Mouse (Mus musculus) ES-E14 (cell line): ENCODE data around the gene Ssbp1. TPM values are rescaled to one million over a fixed set of nuclear protein-coding genes. Genes with fewer than 3 reads are reported as not detected.

Experiments
- DNase-seq: peaks from one replicate; pipeline ENCODE4 v3.0.0-alpha.2; 2013; ENCODE audit warnings: low read depth, low spot score
- H3K27ac ChIP-seq: 2 replicates; pipeline ENCODE4 v1.5.1; 2012; ENCODE audit warnings: low read depth, mild to moderate bottlenecking, low read length, moderate library complexity, mixed read lengths; ENCODE audit not compliant: poor library complexity, insufficient read depth, severe bottlenecking
- H3K36me3 ChIP-seq: 2 replicates; pipeline ENCODE4 v1.6.1; 2012; ENCODE audit warnings: mild to moderate bottlenecking, low read length, moderate library complexity, mixed read lengths; ENCODE audit not compliant: control insufficient read depth, poor library complexity, insufficient read depth, severe bottlenecking
- H3K4me1 ChIP-seq, 2 experiments: fragments of 150-350 bp in 1 of 2; sonication (generic) in 1 of 2; 2 replicates each; pipeline ENCODE4 v1.6.1; 2012; ENCODE audit warnings: low read length in 2 of 2, mild to moderate bottlenecking in 1 of 2, mixed read lengths in 1 of 2; ENCODE audit not compliant: control insufficient read depth in 2 of 2, insufficient read depth in 2 of 2, poor library complexity in 1 of 2
- H3K4me3 ChIP-seq, 2 experiments: fragments of 150-350 bp in 1 of 2; sonication (generic) in 1 of 2; 2 replicates each; pipeline ENCODE4 v1.5.1; 2012; ENCODE audit warnings: low read length in 2 of 2, low read depth in 1 of 2, mild to moderate bottlenecking in 1 of 2, mixed read lengths in 1 of 2; ENCODE audit not compliant: insufficient read depth in 1 of 2, poor library complexity in 1 of 2, severe bottlenecking in 1 of 2
- H3K9ac ChIP-seq: 2 replicates; pipeline ENCODE4 v1.6.1; 2012; ENCODE audit warnings: low read depth, mild to moderate bottlenecking, low read length, mixed read lengths; ENCODE audit not compliant: poor library complexity, insufficient read depth, severe bottlenecking
- H3K9me3 ChIP-seq: fragments of 150-350 bp; sonication (generic); 2 replicates; pipeline ENCODE4 v1.6.1; 2012; ENCODE audit warnings: low read depth, mild to moderate bottlenecking, low read length; ENCODE audit not compliant: control insufficient read depth, insufficient read depth
- CHD2 ChIP-seq: IDR thresholded peaks from 2 replicates; pipeline ENCODE4 v1.6.1; 2014; ENCODE audit warnings: mild to moderate bottlenecking, low read depth, low read length, inconsistent platforms
- HCFC1 ChIP-seq: IDR thresholded peaks from 2 replicates; pipeline ENCODE4 v1.6.1; 2012; ENCODE audit warnings: low read length, inconsistent platforms, borderline replicate concordance; ENCODE audit not compliant: insufficient read depth
- MAFK ChIP-seq: IDR thresholded peaks from 2 replicates; pipeline ENCODE4 v1.6.1; 2014; ENCODE audit warnings: mild to moderate bottlenecking, low read depth, low read length, inconsistent platforms; ENCODE audit not compliant: insufficient read depth
- ZC3H11A ChIP-seq: IDR thresholded peaks from 2 replicates; pipeline ENCODE4 v1.6.1; 2012; ENCODE audit warnings: low read depth, mild to moderate bottlenecking, inconsistent platforms, low read length, borderline replicate concordance
- ZNF384 ChIP-seq: IDR thresholded peaks from 2 replicates; pipeline ENCODE4 v1.6.1; 2012; ENCODE audit warnings: low read depth, low read length, inconsistent platforms
- in situ Hi-C, 2 experiments: fragments of 600-800 bp; cut with MboI; formaldehyde crosslinking; loops; one replicate each; pipeline ENCODE4 v1.15.1; 2025; ENCODE audit warnings: low sequenced_read_pairs in 2 of 2, inconsistent platforms in 1 of 2; ENCODE audit not compliant: unreplicated experiment in 2 of 2
- total RNA-seq: library from RNA; depleted of rRNA; stranded (reverse); fragments of 300-350 nt; gene quantifications from 2 replicates; pipeline ENCODE4 v1.2.3, GENCODE M21; 2012; rRNA removed

Gene Ssbp1
- total RNA-seq, 1 experiment = 112 TPM

DNA sequence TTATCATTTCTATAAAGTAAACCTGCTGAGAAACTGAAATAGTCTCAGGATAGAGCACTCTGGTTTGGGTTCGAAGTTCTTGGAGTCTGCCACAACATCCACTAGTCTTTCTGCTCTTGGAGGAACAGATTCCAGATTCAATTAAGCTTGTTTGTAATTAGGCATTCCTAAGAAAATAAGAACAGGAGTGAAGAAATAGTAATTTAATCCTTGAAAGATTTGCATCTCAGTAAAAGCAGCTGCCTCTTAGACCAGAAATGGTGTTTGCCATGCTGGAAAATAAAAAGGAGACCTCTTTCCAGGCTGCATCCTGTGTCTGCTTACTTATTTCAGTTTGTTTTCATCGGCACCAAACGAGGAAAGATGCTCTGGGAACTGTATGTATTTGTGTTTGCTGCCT lies 22.1 kb downstream of the Ssbp1 start, which contains the start of gene Tas2r108:
TSS of gene Tas2r108 (plus strand) at position 301 of the 400 bp plus-strand sequence.
- H3K27ac ChIP-seq = no peak within 1 kb of the TSS
- no peak within 1 kb of the TSS for H3K4me3 ChIP-seq
- H3K9ac ChIP-seq = no peak within 1 kb of the TSS
- H3K9me3 ChIP-seq = no peaks in the 10 kb centered on the region
- no peaks in the 10 kb centered on the region for H3K36me3 ChIP-seq
- no peaks in the 10 kb centered on the region for H3K4me1 ChIP-seq
- TF ChIP-seq ZNF384 = no peak
- TF ChIP-seq CHD2 = no peak
- no peak for TF ChIP-seq HCFC1
- TF ChIP-seq MAFK = no peak
- TF ChIP-seq ZC3H11A = no peak
- in situ Hi-C loops = no loop called here
- no peak for DNase-seq

DNA sequence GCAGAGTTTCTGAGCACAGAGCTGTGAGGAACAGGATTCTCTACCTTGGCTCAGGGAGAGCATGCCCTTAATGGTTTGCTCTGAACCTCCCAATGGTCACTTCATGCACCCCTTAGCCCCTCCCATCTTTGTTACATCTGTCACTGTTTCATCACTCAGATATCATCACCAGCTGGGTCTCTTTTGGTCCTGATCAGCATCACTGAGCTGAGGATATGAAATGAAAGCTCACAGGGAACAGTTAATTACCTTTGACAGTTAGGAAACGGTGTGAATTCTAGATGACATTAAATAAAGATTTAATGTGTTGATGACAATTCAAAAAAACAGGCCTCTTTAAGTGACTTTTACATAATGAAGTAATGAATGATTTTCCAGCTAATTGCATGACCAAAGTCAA lies 48.3 kb downstream of the Ssbp1 start, which contains the start of gene Prss37:
TSS of gene Prss37 (minus strand) at position 101 of the 400 bp plus-strand sequence.
- no peaks in the 10 kb centered on the region for H3K9me3 ChIP-seq
- no peak for DNase-seq
- H3K27ac ChIP-seq = no peak within 1 kb of the TSS
- no peaks in the 10 kb centered on the region for H3K4me1 ChIP-seq
- no peak within 1 kb of the TSS for H3K9ac ChIP-seq
- H3K4me3 ChIP-seq = no peak within 1 kb of the TSS
- in situ Hi-C loops = no loop called here
- H3K36me3 ChIP-seq = no peaks in the 10 kb centered on the region
- TF ChIP-seq CHD2 (no peak), ZC3H11A (no peak), ZNF384 (no peak), MAFK (no peak), HCFC1 (no peak)

Other genes with a start within 250 kb of the Ssbp1 start
- gene Agk, start 146.2 kb upstream of the Ssbp1 start, total RNA-seq = 39.2 and 51.1 TPM in 2 replicates
- gene E330009J07Rik, start 35.2 kb upstream of the Ssbp1 start, total RNA-seq = 4.1 and 5.8 TPM in 2 replicates
- gene Wee2, start 32.3 kb upstream of the Ssbp1 start, total RNA-seq = not detected in 2 replicates
- gene Tas2r137, start 19.9 kb downstream of the Ssbp1 start, total RNA-seq = 0.85 and 1.0 TPM in 2 replicates
- 0.67 and 1.1 TPM in 2 replicates for gene Tas2r108, start 22.2 kb downstream of the Ssbp1 start, total RNA-seq
- gene Prss37, start 48.2 kb downstream of the Ssbp1 start, total RNA-seq = not detected in 2 replicates
- gene Olfr461, start 83.7 kb downstream of the Ssbp1 start, total RNA-seq = 0.11 TPM in 1 of 2 replicates, not detected in the other
- not detected in 2 replicates for gene Olfr460, start 98.1 kb downstream of the Ssbp1 start, total RNA-seq
- not detected in 2 replicates for gene Clec5a, start 114.5 kb downstream of the Ssbp1 start, total RNA-seq
- gene Tas2r138, start 142.0 kb downstream of the Ssbp1 start, total RNA-seq = not detected in 2 replicates
- gene Mgam, start 157.5 kb downstream of the Ssbp1 start, total RNA-seq = 0.22 TPM in 1 of 2 replicates, not detected in the other